Mouse (Mus musculus) layer of hippocampus, adult 18-20 months (tissue): ENCODE data around the gene Slc22a6. TPM values are rescaled to one million over a fixed set of nuclear protein-coding genes. Genes with fewer than 3 reads are reported as not detected.
A peak's percentile ranks its signal among the peaks of the same experiment; 100 is the strongest.

ENCODE experiments used
- DNase-seq, 2 experiments: peaks; one replicate each; pipeline ENCODE4 v3.0.0; 2022; ENCODE audit warnings: low spot score in 2 of 2
- long read RNA-seq: library from polyadenylated mRNA; stranded (forward); transcript quantifications from one replicate; pipeline ENCODE4 v2.0.0, GENCODE M21; 2021
- total RNA-seq, 2 experiments: library from RNA; stranded (reverse); gene quantifications; 2 replicates each; pipeline ENCODE4 v1.2.3; 2021

Slc22a6 gene
- 1 to 10 TPM; 1.6 to 2.1 TPM for total RNA-seq
- long read RNA-seq = 0 reads

GRCm38 (mm10) chr19:8617904-8618303 lies at the start of gene Slc22a6:
Gene Slc22a6 (plus strand): TSS chr19:8618039.
- no peak for DNase-seq

DNA sequence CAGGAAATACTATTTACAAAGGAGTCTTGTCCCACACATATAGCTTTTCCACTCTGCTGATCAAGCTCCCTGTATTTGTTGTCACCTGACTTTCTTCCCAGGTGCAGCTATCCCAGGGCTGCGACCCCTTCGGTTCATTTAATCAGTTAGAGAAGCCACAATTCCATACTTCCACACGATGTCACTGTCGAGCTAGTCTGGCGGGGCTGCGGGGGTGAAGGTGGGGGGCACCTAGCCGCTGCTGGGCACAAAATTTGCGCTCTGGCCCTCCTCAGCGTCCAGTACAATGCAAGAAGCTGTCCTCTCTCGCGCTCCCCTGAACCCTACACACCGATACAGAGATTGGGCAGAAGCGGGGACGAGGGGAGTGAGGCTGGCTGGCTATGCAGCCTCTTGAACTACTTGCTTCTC lies 48.4 kb upstream of the Slc22a6 start:
- peak; percentile 51 to 63 for DNase-seq

DNA sequence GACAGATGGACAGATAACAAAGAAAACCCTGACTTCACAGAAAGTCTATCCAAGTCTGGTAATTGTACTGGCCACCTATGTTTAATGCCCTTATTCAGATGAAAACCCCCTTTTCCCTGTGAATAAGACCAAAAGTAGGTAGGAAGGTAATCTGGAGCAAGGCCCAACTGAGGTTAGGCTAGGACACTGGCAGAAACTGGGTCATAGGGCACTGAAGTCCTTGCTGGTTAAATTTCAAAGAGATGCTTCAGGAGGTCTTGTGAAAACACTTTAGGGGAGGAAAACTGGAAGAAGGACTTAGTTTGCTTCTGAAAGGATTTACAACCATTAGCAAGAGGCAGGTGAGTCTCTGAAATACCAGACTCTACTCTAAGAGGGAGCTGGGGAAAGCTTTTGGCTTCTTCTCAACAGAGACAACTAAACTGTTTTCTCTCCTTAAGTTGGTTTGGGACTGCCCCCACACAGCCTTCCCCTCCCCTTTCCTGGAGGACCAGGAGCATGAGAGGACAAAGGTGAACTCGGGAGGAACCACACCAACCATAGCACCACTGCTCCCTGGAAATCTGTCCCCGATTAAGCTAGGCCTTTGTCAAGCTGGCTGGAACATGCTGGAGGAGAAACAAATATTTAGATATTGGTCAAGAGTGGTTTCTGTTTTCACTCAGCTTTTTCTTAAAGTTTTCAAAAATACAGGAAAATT lies 47.3 kb upstream of the Slc22a6 start:
- no peak for DNase-seq

- no peak for DNase-seq
These were observed 46.1 kb upstream of the Slc22a6 start for GRCm38 (mm10) chr19:8571746-8572145.

DNA sequence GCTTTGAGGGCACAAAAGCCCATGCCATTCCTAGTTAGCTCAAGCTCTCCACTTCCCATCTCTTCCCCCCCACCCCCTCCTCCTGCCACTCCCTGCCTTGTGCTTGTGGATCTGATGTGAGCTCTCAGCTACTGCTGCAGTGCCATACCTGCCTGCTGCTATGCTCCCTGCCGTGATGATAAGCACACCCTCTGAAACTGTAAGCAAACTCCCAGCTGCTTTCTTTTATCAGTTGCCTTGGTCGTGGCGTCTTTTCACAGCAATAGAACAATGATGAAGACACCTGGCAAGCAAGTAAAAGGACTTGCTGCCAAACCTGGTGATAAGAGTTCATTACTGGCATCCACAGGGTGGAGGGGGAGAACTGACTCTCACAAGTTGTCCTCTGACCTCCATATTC lies 45.4 kb upstream of the Slc22a6 start:
- no peak for DNase-seq

- DNase-seq = no peak
These were observed 40.4 kb upstream of the Slc22a6 start for GRCm38 (mm10) chr19:8577432-8577831.

DNA sequence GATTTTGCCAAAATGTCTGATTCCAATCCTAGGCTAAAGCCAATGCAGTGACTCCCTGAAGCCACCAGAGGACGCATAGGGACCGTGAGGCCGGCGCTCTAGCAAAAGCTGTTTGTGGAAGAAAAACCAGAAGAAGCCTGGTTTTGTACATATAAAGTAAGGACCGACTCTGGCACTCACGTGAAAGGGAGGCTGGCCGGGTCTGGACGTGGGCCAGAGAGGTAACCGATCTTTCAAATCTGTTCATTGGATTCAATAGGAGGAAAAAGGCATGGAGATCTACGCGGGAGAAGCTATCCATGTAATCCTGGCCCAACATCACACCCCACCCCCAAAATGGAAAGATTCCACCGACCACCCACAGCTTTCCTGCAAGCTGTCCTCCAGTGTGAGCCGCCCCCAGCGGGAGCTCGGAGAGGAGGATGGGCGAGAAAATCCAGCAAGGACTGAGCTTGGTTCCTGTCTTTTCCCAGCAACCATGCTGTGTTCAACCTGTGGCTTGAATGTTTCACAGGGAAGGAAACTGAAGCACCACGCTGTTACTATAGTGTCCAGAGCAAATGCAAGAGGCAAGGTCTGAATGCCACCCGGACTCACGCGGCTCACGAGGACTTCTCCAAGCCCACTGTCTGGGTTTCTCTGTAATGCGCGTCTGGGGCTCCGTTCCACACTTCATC lies 39.4 kb upstream of the Slc22a6 start:
- peak; percentile 90 to 94 for DNase-seq

GRCm38 (mm10) chr19:8578970-8579342 lies 38.9 kb upstream of the Slc22a6 start:
- DNase-seq = peak; percentile 78 to 85

DNA sequence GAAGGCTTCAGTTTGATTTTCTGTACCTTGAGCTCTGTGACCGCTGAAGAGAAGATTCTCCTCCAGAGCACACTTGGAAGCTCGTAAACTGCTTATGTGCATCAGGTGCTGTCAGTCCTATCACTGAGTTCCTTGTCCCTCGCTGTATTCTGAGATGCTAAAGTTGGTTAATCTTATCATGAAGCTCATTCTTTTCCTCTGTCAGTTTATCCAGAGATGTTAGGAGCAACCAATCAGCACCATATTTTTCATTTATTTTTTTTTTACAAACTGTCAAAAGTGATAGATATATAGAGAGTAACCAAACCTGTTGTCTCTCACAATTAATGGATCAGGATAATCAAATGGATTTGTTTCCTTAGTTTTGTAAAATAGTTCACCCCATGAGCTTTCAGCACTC lies 32.5 kb upstream of the Slc22a6 start:
- no peak for DNase-seq

DNA sequence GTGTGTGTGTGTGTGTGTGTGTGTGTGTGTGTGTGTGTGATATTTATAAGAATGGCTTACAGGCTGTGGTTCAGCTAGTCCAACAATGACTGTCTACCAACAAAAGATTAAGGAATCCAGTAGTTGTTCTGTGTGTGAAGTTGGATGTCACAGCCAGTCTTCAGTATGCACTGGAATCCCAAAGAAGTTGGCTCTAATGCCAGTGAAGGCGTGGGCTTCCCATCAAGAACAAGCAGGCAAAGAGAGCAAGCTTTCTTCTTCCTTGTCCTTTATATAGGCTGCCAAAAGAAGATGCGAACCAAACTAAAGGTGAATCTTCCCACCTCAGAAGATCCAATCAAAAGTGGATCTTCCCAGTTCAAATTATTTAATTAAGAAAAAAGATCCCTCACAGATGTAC lies 31.9 kb upstream of the Slc22a6 start:
- no peak for DNase-seq

GRCm38 (mm10) chr19:8586350-8586749 lies 31.5 kb upstream of the Slc22a6 start:
- peak; percentile 46 to 81 for DNase-seq

DNA sequence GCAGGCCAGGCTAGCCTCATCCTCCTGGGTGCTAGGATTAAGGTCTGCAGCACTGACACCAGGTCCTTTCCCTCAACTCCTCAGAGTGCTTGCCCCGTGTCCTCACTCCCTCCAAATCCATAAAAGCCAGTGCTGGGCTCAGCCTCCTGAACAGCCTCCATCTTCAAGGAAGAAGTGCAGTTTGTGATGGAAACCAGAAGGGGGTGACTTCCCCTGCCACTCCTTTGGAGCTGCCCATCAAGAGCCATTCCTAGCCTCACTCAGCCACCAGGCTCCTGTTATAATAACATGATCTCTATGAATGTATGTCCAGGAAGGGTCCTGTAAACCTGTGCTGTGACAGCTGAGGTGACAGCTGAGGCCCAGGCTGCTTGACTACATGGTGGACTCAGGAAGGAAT lies 30.5 kb upstream of the Slc22a6 start:
- DNase-seq = no peak

DNA sequence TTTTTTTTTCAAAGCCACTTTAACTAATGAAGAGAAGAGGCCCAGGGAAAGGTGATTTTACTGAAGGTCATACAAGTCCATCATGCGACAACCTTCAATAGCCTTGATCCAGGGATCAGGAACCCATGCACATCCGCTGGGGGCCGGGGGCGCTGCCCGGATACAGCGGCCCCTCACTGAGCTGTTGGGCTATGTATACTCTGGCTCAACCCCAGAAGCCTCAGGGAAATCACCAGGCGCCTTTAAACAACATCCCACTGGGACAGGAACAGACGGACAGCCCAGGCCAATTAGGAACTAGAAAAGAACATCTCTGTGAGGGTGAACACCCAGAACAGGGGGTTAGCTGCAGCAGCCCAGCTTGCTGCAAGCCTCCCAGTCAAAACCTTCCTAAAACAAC lies 26.9 kb upstream of the Slc22a6 start, which contains the start of gene Slc22a8:
Gene Slc22a8 (plus strand): TSS at position 301 of the 400 bp plus-strand sequence.
- no peak for DNase-seq

DNA sequence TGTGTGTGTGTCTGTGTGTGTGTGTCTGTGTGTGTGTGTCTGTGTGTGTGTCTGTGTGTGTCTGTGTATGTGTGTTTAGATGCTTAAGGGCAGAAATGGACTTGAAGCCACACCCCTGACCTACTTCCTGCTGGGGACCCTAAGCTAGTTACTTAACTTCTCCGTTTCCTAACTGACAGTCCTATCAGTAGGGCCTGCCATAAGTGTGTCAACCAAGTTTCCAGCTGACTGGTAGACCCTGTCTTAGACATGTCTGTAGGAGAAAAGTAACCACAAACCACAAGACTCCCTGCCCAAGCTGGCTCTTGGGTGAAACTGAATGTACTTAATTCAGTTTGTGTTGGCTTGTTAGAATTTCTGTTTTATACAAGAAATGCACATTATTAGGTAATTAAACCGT lies 25.7 kb upstream of the Slc22a6 start:
- no peak for DNase-seq

DNA sequence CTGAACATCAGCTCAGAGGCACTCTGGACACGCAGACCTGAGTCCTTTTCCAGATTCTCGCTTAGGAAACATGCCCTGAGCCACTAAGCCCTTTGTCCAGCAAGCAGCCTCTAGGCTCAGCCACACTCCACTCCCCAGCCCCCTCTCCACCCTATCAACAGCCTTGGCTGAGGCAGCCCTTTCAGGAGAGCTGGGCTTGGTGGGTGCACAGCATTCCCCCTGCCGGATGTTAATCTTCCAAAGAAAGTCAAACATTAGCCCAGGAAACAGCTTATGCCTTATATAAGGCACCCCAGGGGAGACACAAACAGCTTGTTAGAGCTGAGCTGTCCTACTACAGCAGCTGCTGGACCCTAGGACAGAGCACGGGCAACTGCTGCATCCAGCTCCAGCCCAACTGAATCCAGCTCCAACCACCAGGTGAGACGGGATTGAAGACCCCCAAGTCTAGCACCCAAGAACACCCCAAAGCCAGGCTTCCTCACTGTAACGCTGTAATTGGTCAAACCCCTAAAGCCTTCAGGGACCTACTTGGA lies 24.9 kb upstream of the Slc22a6 start:
- DNase-seq = no peak

DNA sequence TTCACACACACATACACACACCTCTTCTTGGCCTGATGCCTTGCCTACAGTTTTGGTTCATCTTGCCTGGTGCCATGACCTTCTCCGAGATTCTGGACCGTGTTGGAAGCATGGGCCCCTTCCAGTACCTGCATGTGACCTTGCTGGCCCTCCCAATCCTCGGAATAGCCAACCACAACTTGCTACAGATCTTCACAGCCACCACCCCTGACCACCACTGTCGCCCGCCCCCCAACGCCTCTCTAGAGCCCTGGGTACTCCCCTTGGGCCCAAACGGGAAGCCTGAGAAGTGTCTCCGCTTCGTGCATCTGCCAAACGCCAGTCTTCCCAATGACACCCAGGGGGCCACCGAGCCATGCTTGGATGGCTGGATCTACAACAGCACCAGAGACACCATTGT lies 24.0 kb upstream of the Slc22a6 start:
- DNase-seq = no peak

DNA sequence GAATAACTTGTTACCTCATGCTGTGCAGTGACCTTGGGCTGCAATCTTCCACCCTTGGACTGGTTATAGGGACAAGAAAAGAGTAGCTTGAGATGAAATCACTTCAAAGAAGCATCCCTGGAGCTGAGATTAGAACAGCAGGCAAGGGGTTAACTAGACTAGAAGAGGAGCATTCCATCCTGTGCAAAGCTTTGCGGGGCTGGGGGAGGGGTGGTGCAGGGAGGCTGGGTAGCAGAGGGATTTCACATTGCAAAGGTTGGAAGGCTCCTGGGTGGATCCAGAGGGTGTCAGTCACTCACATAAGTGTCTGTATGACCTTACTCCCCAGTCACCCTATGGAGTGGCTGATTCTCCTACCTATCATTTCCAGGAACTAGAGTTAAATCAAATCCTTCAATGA lies 23.3 kb upstream of the Slc22a6 start:
- DNase-seq = no peak

DNA sequence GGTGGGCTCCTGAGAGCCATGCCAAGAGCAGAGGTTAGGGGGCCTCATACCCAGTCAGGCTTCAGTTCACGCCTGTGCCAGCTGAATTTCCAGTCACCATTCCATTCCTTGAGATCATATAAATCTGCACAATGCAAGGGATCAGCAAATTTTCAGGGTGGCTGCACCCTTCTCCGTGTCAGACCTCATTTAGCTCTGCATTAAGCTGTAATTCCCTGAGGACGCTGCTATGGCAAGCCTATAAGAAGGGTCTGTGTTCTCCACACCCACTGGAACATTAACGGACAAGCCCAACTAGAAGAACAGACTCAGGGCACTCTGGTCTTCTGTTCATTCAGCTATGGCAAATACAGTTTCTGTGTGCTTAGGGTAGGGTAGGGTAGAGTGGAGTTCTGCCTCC lies 20.6 kb upstream of the Slc22a6 start:
- DNase-seq = no peak

GRCm38 (mm10) chr19:8599229-8599628 lies 18.6 kb upstream of the Slc22a6 start:
- DNase-seq = no peak

GRCm38 (mm10) chr19:8601922-8602321 lies 15.9 kb upstream of the Slc22a6 start:
- no peak for DNase-seq

DNA sequence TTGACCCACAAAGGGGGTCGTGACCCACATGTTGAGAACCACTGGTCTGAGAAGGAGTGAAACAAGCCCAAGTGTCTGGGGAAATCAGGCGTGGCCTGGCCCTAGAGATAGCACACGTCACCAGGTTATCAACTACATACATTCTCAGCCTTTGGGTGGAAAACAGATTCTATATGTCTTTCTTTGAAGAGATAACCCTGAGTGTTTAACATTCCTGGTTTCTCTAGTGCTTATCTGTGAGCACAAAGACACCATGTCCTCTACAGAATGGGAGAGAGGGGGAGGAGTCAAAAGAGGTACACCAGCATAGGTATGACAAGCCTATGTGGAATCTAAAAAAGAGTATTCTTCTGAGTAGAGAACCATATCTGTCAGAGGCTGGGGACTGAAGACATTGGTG lies 14.9 kb upstream of the Slc22a6 start:
- DNase-seq = no peak

- DNase-seq = no peak
These were observed 13.2 kb upstream of the Slc22a6 start for GRCm38 (mm10) chr19:8604536-8605240.
